ENCODE assay signal across 22 mouse cellular contexts in the genomic region with DNA sequence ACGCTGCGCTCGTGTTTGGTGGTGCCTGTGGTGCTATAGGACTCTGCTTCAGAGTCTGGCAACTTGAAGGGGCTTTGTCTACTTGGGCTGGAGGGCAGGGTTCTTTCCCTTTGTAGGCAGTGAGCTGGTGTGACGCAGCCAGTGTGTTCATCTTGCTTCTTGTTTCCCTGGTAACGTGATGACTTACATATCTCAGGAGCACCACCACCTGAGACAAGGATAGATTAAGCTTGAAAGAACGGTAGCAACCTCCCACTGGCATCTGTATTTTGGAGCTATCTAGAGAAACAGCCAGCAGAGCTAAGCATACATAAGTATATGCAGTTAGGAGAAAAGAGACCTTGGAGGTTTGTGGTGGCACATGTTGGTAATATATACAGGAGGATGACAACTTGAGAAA. TPM values are rescaled to one million over a fixed set of nuclear protein-coding genes. Genes with fewer than 3 reads are reported as not detected.
DNase-seq lines count a peak whose midpoint lies in the region; ATAC-seq lines count a peak whose summit lies in the region.
"Had no signal": no experiment of that assay in that cellular context is flagged by ENCODE, and none has a peak within 500 bp of the region (broad histone marks: within the 10 kb centered on the region; RNA-seq: fewer than 3 reads in every experiment).

No protein-coding gene starts in this region.

- H3K4me3 ChIP-seq in midbrain, embryonic 15.5 days = no peak overlapping the region
- no peak overlapping the region for H3K4me3 ChIP-seq in hindbrain, embryonic 13.5 days
- H3K4me3 ChIP-seq: forebrain, embryonic 10.5 days; heart, adult 2 months; heart, embryonic 13.5 days; midbrain, embryonic 12.5 days had no signal

- H3K27ac ChIP-seq in midbrain, embryonic 15.5 days = no peak overlapping the region
- H3K27ac ChIP-seq in hindbrain, embryonic 13.5 days = no peak overlapping the region; the same call in 1 of the 2 replicates
- H3K27ac ChIP-seq: forebrain, embryonic 10.5 days; heart, adult 2 months; heart, embryonic 13.5 days; midbrain, embryonic 12.5 days; stomach, postnatal 0 days had no signal

- no peaks in the 10 kb centered on the region for H3K4me1 ChIP-seq in midbrain, embryonic 15.5 days
- H3K4me1 ChIP-seq in hindbrain, embryonic 13.5 days (replicated peaks) = no peaks in the 10 kb centered on the region
- H3K4me1 ChIP-seq: forebrain, embryonic 10.5 days; heart, embryonic 13.5 days; midbrain, embryonic 12.5 days had no signal

- no peak for ATAC-seq in midbrain, embryonic 15.5 days (replicated peaks)
- ATAC-seq in hindbrain, embryonic 13.5 days (ENCODE audit: low FRiP score) = no peak
- ATAC-seq: CD4-positive, CD25-positive, alpha-beta regulatory T cell, adult 4 months; intestine, postnatal 0 days had no signal

- H3K27me3 ChIP-seq in midbrain, embryonic 15.5 days (replicated peaks) = no peaks in the 10 kb centered on the region
- no peaks in the 10 kb centered on the region for H3K27me3 ChIP-seq in hindbrain, embryonic 13.5 days
- H3K27me3 ChIP-seq: heart, embryonic 13.5 days; midbrain, embryonic 12.5 days had no signal

- DNase-seq in layer of hippocampus, adult 9-11 months = peak; percentile 60
- DNase-seq in layer of hippocampus, postnatal 14 days (ENCODE audit: low spot score in 2 of 2) = no peak
- peak; percentile 72 to 80 for DNase-seq in left cerebral cortex, adult 9 months (ENCODE audit: low spot score in 2 of 2)
- peak; percentile 54 to 67 for DNase-seq in right cerebral cortex, adult 2 months (ENCODE audit: low spot score in 2 of 2)
- no peak for DNase-seq in cerebellum, postnatal 4 days (ENCODE audit: low spot score in 2 of 2)
- DNase-seq: adrenal gland, postnatal 36 days; cerebellum, adult 11 months; cerebellum, postnatal 10 days; gastrocnemius, postnatal 25 days; heart, adult 2 months; heart, postnatal 14 days; kidney, postnatal 36 days; lung, adult 18-20 months; lung, postnatal 10 days had no signal

- WGBS in midbrain, embryonic 15.5 days = 89% methylated on average over 6 of the region's 6 CpGs
- WGBS in hindbrain, embryonic 13.5 days = 89% methylated on average over 6 of the region's 6 CpGs

- no peak overlapping the region for H3K9ac ChIP-seq in midbrain, embryonic 15.5 days
- H3K9ac ChIP-seq in hindbrain, embryonic 13.5 days = no peak overlapping the region
- H3K9ac ChIP-seq: heart, embryonic 13.5 days; midbrain, embryonic 12.5 days had no signal

- H3K36me3 ChIP-seq in midbrain, embryonic 15.5 days (replicated peaks) = peaks cover 55% of the 10 kb centered on the region
- peaks cover 83% of the 10 kb centered on the region for H3K36me3 ChIP-seq in hindbrain, embryonic 13.5 days

- H3K4me2 ChIP-seq in midbrain, embryonic 15.5 days = no peak overlapping the region
- H3K4me2 ChIP-seq in hindbrain, embryonic 13.5 days = no peak overlapping the region
- H3K4me2 ChIP-seq: heart, embryonic 13.5 days; midbrain, embryonic 12.5 days had no signal

- no peaks in the 10 kb centered on the region for H3K9me3 ChIP-seq in midbrain, embryonic 15.5 days
- H3K9me3 ChIP-seq in hindbrain, embryonic 13.5 days = peaks cover 4% of the 10 kb centered on the region; the same call in 1 of the 2 replicates

RNA-seq across cellular contexts. Expression of gene Foxk2, which starts 45.6 kb away (rescaled TPM):
- 10 to 100 TPM; 95.9 to 97.3 TPM for total RNA-seq in layer of hippocampus, postnatal 14 days (2021)
- 14.3 and 17.1 TPM in 2 replicates for polyA plus RNA-seq in midbrain, embryonic 15.5 days (2015; fragmentation: Nextera tagmentation; extraction: Ambion mirVana)
- polyA plus RNA-seq in hindbrain, embryonic 13.5 days (2015; fragmentation: Nextera tagmentation; extraction: Ambion mirVana) = 12.1 and 12.2 TPM in 2 replicates

RNA-seq across cellular contexts. Expression of gene Wdr45b, which starts 48.9 kb away (rescaled TPM):
- total RNA-seq in layer of hippocampus, postnatal 14 days (2021) = 10 to 100 TPM; 57.1 to 62.8 TPM
- 82.3 and 89.7 TPM in 2 replicates for polyA plus RNA-seq in midbrain, embryonic 15.5 days (2015; fragmentation: Nextera tagmentation; extraction: Ambion mirVana)
- 82.1 and 84.7 TPM in 2 replicates for polyA plus RNA-seq in hindbrain, embryonic 13.5 days (2015; fragmentation: Nextera tagmentation; extraction: Ambion mirVana)

Comparison
In these comparisons a context has a peak if more than half of its experiments do, and no peak if none do; other contexts are left out.
1. DNase-seq: peak in layer of hippocampus, adult 9-11 months (single experiment), left cerebral cortex, adult 9 months (2 of 2) and right cerebral cortex, adult 2 months (2 of 2); none in layer of hippocampus, postnatal 14 days (0 of 2) and cerebellum, postnatal 4 days (0 of 2).